Mouse (Mus musculus) lung, postnatal 4 days (tissue): ENCODE data around the gene Relb.
"Not testable (repeated sequence)": the region's sequence is repeated elsewhere in the genome, so short reads cannot be mapped to it uniquely, and the experiment has no call there.

Experiments
- DNase-seq, 2 experiments: peaks; one replicate each; pipeline ENCODE4 v3.0.0; 2021

Relb gene

GRCm38 (mm10) chr7:19628536-19629360 is 490 bp downstream of the Relb start:
- DNase-seq, result peak; percentile 98

- no peak for DNase-seq
Measured at GRCm38 (mm10) chr7:19628192-19628535, 1.1 kb downstream of the Relb start.

- no peak for DNase-seq
Measured at GRCm38 (mm10) chr7:19627721-19628120, 1.5 kb downstream of the Relb start.

GRCm38 (mm10) chr7:19623433-19623832 is 5.8 kb downstream of the Relb start:
- DNase-seq, result no peak

- no peak for DNase-seq
Measured at GRCm38 (mm10) chr7:19622241-19622640, 7.0 kb downstream of the Relb start.

GRCm38 (mm10) chr7:19620811-19621210 is 8.4 kb downstream of the Relb start:
- DNase-seq, result no peak

GRCm38 (mm10) chr7:19619004-19619801 is 10.0 kb downstream of the Relb start:
- peak; percentile 69 to 85 for DNase-seq

GRCm38 (mm10) chr7:19615036-19615577 is 14.1 kb downstream of the Relb start:
- DNase-seq, result peak in 1 of 2 experiments; percentile 19

- no peak for DNase-seq
Measured at GRCm38 (mm10) chr7:19610969-19611368, 18.3 kb downstream of the Relb start.

GRCm38 (mm10) chr7:19609641-19610332 is 19.5 kb downstream of the Relb start:
- no peak for DNase-seq

- DNase-seq, result no peak
Measured at GRCm38 (mm10) chr7:19607291-19607690, 21.9 kb downstream of the Relb start.

- DNase-seq, result not testable (repeated sequence)
Measured at GRCm38 (mm10) chr7:19604606-19605214, 24.5 kb downstream of the Relb start.

GRCm38 (mm10) chr7:19603849-19604605 is 25.2 kb downstream of the Relb start, which contains the start of gene Clasrp:
Clasrp (minus strand) TSS chr7:19604486.
- DNase-seq, result peak; percentile 98

GRCm38 (mm10) chr7:19603055-19603454 is 26.2 kb downstream of the Relb start:
- peak in 1 of 2 experiments; percentile 16 for DNase-seq

GRCm38 (mm10) chr7:19600562-19600961 is 28.7 kb downstream of the Relb start:
- DNase-seq, result no peak

- DNase-seq, result no peak
Measured at GRCm38 (mm10) chr7:19593061-19593730, 36.0 kb downstream of the Relb start.

GRCm38 (mm10) chr7:19589917-19590316 is 39.3 kb downstream of the Relb start:
- peak; percentile 52 to 83 for DNase-seq

- peak; percentile 51 to 69 for DNase-seq
Measured at GRCm38 (mm10) chr7:19589207-19589606, 40.0 kb downstream of the Relb start.

- no peak for DNase-seq
Measured at GRCm38 (mm10) chr7:19586269-19586668, 43.0 kb downstream of the Relb start.

GRCm38 (mm10) chr7:19580634-19581033 is 48.6 kb downstream of the Relb start:
- peak; percentile 71 to 85 for DNase-seq

GRCm38 (mm10) chr7:19579751-19580150 is 49.5 kb downstream of the Relb start:
- peak in 1 of 2 experiments; percentile 25 for DNase-seq
